Mouse (Mus musculus) hindbrain, embryonic 16.5 days (tissue): Measurements from ENCODE around the gene Hoxb2. TPM values are rescaled to one million over a fixed set of nuclear protein-coding genes. Genes with fewer than 3 reads are reported as not detected.

ENCODE experiments used
- ATAC-seq: fragments of 200-750 bp; cut with Nextera tagmentation; 2 replicates; pipeline ENCODE4 v1.8.0; 2017; ENCODE audit warnings: moderate TSS enrichment, moderate library complexity
- H3K27ac ChIP-seq: fragments of 300-500 bp; sonication (generic); 2 replicates; pipeline ENCODE4 v1.5.1; 2014; ENCODE audit warnings: low read depth, mild to moderate bottlenecking, control low read depth, low read length, moderate library complexity
- H3K27me3 ChIP-seq: fragments of 300-500 bp; sonication (generic); replicated peaks from 2 replicates; pipeline ENCODE4 v1.6.1; 2014; ENCODE audit warnings: low read length; ENCODE audit not compliant: control insufficient read depth, insufficient read depth
- H3K36me3 ChIP-seq: fragments of 300-500 bp; sonication (generic); 2 replicates; pipeline ENCODE4 v1.6.1; 2014; ENCODE audit warnings: mild to moderate bottlenecking, low read length, moderate library complexity, mixed read lengths; ENCODE audit not compliant: control insufficient read depth, insufficient read depth
- H3K4me1 ChIP-seq: fragments of 300-500 bp; sonication (generic); 2 replicates; pipeline ENCODE4 v1.6.1; 2014; ENCODE audit warnings: low read depth, low read length; ENCODE audit not compliant: control insufficient read depth, insufficient read depth
- H3K4me2 ChIP-seq: fragments of 300-500 bp; sonication (generic); 2 replicates; pipeline ENCODE4 v1.6.1; 2014; ENCODE audit warnings: mild to moderate bottlenecking, low read length, control low read depth, moderate library complexity
- H3K4me3 ChIP-seq: fragments of 300-500 bp; sonication (generic); 2 replicates; pipeline ENCODE4 v1.5.1; 2014; ENCODE audit warnings: mild to moderate bottlenecking, low read length, control low read depth, moderate library complexity
- H3K9ac ChIP-seq: fragments of 300-500 bp; sonication (generic); 2 replicates; pipeline ENCODE4 v1.6.1; 2014; ENCODE audit warnings: low read depth, mild to moderate bottlenecking, control low read depth, low read length, moderate library complexity
- H3K9me3 ChIP-seq: fragments of 300-500 bp; sonication (generic); 2 replicates; pipeline ENCODE4 v1.6.1; 2014; ENCODE audit warnings: mild to moderate bottlenecking, low read length, moderate library complexity; ENCODE audit not compliant: control insufficient read depth
- WGBS: fragments of 180-500 bp; shearing (Covaris S2); extraction: QIAGEN DNeasy Blood & Tissue Kit; methylation state at CpG from one replicate; pipeline ENCODE4 v1.1.7; 2014; 5-methylcytosine and 5-hydroxymethylcytosine counted together
- polyA plus RNA-seq: library from polyadenylated mRNA; unstranded; fragments of >200 nt; fragmentation: Nextera tagmentation; extraction: Ambion mirVana; gene quantifications from 2 replicates; pipeline ENCODE4 v1.2.1, GENCODE M21; 2015

Gene Hoxb2
- polyA plus RNA-seq, 1 experiment from 2014 or later = 20.0 TPM

GRCm38 (mm10) chr11:96351312-96351711 is 987 bp downstream of the Hoxb2 start:
- Histone ChIP-seq H3K9me3 (no peaks in the 10 kb centered on the region), H3K36me3 (no peaks in the 10 kb centered on the region), H3K9ac (peak overlapping the region; percentile 81), H3K4me3 (peak overlapping the region; percentile 57), H3K4me1 (peaks cover 28% of the 10 kb centered on the region), H3K27me3 (peaks cover 19% of the 10 kb centered on the region), H3K4me2 (peak overlapping the region; percentile 61), H3K27ac (peak overlapping the region; percentile 97)
- WGBS = 1% methylated on average over 11 of the region's 11 CpGs
- ATAC-seq = peak; percentile 51; the same call in 1 of the 2 replicates

GRCm38 (mm10) chr11:96351831-96352230 is 1.5 kb downstream of the Hoxb2 start:
- H3K4me1 ChIP-seq = peaks cover 25% of the 10 kb centered on the region
- no peaks in the 10 kb centered on the region for H3K36me3 ChIP-seq
- peak overlapping the region; percentile 81 for H3K9ac ChIP-seq
- H3K9me3 ChIP-seq = no peaks in the 10 kb centered on the region
- ATAC-seq = peak; percentile 65
- WGBS = 2% methylated on average over 22 of the region's 22 CpGs
- H3K27ac ChIP-seq = peak overlapping the region; percentile 97
- peak overlapping the region; percentile 57 for H3K4me3 ChIP-seq
- H3K27me3 ChIP-seq = peaks cover 15% of the 10 kb centered on the region
- peak overlapping the region; percentile 61 for H3K4me2 ChIP-seq

- peaks cover 17% of the 10 kb centered on the region for H3K27me3 ChIP-seq
- H3K27ac ChIP-seq = peak overlapping the region; percentile 97
- ATAC-seq = no peak
- peak overlapping the region; percentile 81 for H3K9ac ChIP-seq
- H3K9me3 ChIP-seq = no peaks in the 10 kb centered on the region
- under 1% methylated on average over 60 of the region's 75 CpGs for whole genome bisulfite sequencing
- no peaks in the 10 kb centered on the region for H3K36me3 ChIP-seq
- peak overlapping the region; percentile 61 for H3K4me2 ChIP-seq
- H3K4me1 ChIP-seq = peaks cover 21% of the 10 kb centered on the region
- H3K4me3 ChIP-seq = peak overlapping the region; percentile 57
Measured at GRCm38 (mm10) chr11:96352691-96353521, 2.6 kb downstream of the Hoxb2 start.

GRCm38 (mm10) chr11:96353522-96353841 is 3.2 kb downstream of the Hoxb2 start:
- Histone ChIP-seq H3K27ac (peak overlapping the region; percentile 97), H3K27me3 (peaks cover 17% of the 10 kb centered on the region), H3K4me1 (peaks cover 21% of the 10 kb centered on the region), H3K36me3 (no peaks in the 10 kb centered on the region), H3K4me2 (peak overlapping the region; percentile 61), H3K4me3 (peak overlapping the region; percentile 57), H3K9me3 (no peaks in the 10 kb centered on the region), H3K9ac (peak overlapping the region; percentile 81)
- ATAC-seq = no peak
- 1% methylated on average over 14 of the region's 14 CpGs for WGBS

- peaks cover 19% of the 10 kb centered on the region for H3K4me1 ChIP-seq
- 1% methylated on average over 8 of the region's 8 CpGs for WGBS
- no peak for ATAC-seq
- no peaks in the 10 kb centered on the region for H3K9me3 ChIP-seq
- H3K9ac ChIP-seq = peak overlapping the region; percentile 62
- peaks cover 17% of the 10 kb centered on the region for H3K27me3 ChIP-seq
- no peaks in the 10 kb centered on the region for H3K36me3 ChIP-seq
- H3K4me2 ChIP-seq = peak overlapping the region; percentile 61
- H3K4me3 ChIP-seq = peak overlapping the region; percentile 57
- peak overlapping the region; percentile 88 for H3K27ac ChIP-seq
Measured at GRCm38 (mm10) chr11:96353939-96354338, 3.6 kb downstream of the Hoxb2 start.

- Histone ChIP-seq H3K4me2 (peak overlapping the region; percentile 61), H3K27me3 (peaks cover 17% of the 10 kb centered on the region), H3K4me1 (peaks cover 15% of the 10 kb centered on the region), H3K4me3 (peak overlapping the region; percentile 57), H3K9ac (peak overlapping the region; percentile 62), H3K9me3 (no peaks in the 10 kb centered on the region), H3K36me3 (no peaks in the 10 kb centered on the region), H3K27ac (peak overlapping the region; percentile 88)
- under 1% methylated on average over 25 of the region's 25 CpGs for WGBS
- no peak for ATAC-seq
Measured at GRCm38 (mm10) chr11:96354376-96354775, 4.1 kb downstream of the Hoxb2 start.

GRCm38 (mm10) chr11:96354801-96355311 is 4.5 kb downstream of the Hoxb2 start:
- WGBS = 3% methylated on average over 9 of the region's 9 CpGs
- Histone ChIP-seq H3K4me1 (peaks cover 13% of the 10 kb centered on the region), H3K36me3 (no peaks in the 10 kb centered on the region), H3K4me3 (peak overlapping the region; percentile 57), H3K27me3 (peaks cover 17% of the 10 kb centered on the region), H3K27ac (peak overlapping the region; percentile 88), H3K9me3 (no peaks in the 10 kb centered on the region), H3K9ac (peak overlapping the region; percentile 62), H3K4me2 (peak overlapping the region; percentile 61)
- ATAC-seq = no peak

- H3K4me3 ChIP-seq = no peak overlapping the region
- no peak overlapping the region for H3K9ac ChIP-seq
- H3K27me3 ChIP-seq = peaks cover 49% of the 10 kb centered on the region
- H3K36me3 ChIP-seq = no peaks in the 10 kb centered on the region
- no peaks in the 10 kb centered on the region for H3K9me3 ChIP-seq
- H3K4me1 ChIP-seq = no peaks in the 10 kb centered on the region; the same call in 1 of the 2 replicates
- H3K27ac ChIP-seq = no peak overlapping the region
- WGBS = 9% methylated on average over 5 of the region's 5 CpGs
- ATAC-seq = no peak
- no peak overlapping the region for H3K4me2 ChIP-seq
Measured at GRCm38 (mm10) chr11:96363807-96364206, 13.5 kb downstream of the Hoxb2 start.

- peaks cover 59% of the 10 kb centered on the region for H3K27me3 ChIP-seq
- peak; percentile 61; the same call in 1 of the 2 replicates for ATAC-seq
- no peaks in the 10 kb centered on the region for H3K36me3 ChIP-seq
- H3K9me3 ChIP-seq = no peaks in the 10 kb centered on the region
- H3K4me3 ChIP-seq = peak within 1 kb of the TSS; percentile 14
- H3K4me1 ChIP-seq = no peaks in the 10 kb centered on the region; the same call in 1 of the 2 replicates
- no peak within 1 kb of the TSS; the same call in 1 of the 2 replicates for H3K9ac ChIP-seq
- peak within 1 kb of the TSS; percentile 38 for H3K4me2 ChIP-seq
- 3% methylated on average over 26 of the region's 26 CpGs for WGBS
- no peak within 1 kb of the TSS for H3K27ac ChIP-seq
Measured at GRCm38 (mm10) chr11:96365441-96366091, 15.2 kb downstream of the Hoxb2 start, which contains the start of gene Hoxb1. TSS of gene Hoxb1 (plus strand) at chr11:96365752.
